Mouse (Mus musculus) cerebellum, adult 2 months (tissue): ENCODE data around the gene Notch3. TPM values are rescaled to one million over a fixed set of nuclear protein-coding genes. Genes with fewer than 3 reads are reported as not detected.
"Not testable (repeated sequence)": the region's sequence is repeated elsewhere in the genome, so short reads cannot be mapped to it uniquely, and the experiment has no call there.

Source experiments
- DNase-seq, 2 experiments: peaks; one replicate each; pipeline ENCODE4 v3.0.0; 2021
- H3K27ac ChIP-seq: fragments of 200-500 bp; 2 replicates; pipeline ENCODE4 v1.5.1; 2012; ENCODE audit warnings: low read length, control low read depth, inconsistent platforms; ENCODE audit not compliant: insufficient read depth
- H3K27me3 ChIP-seq: fragments of 200-500 bp; 2 replicates; pipeline ENCODE4 v1.6.1; 2012; ENCODE audit warnings: inconsistent platforms, mild to moderate bottlenecking, low read length, moderate library complexity; ENCODE audit not compliant: control insufficient read depth, insufficient read depth
- H3K4me1 ChIP-seq: fragments of 200-500 bp; 2 replicates; pipeline ENCODE4 v1.6.1; 2011; ENCODE audit warnings: low read length; ENCODE audit not compliant: control insufficient read depth, insufficient read depth
- H3K4me3 ChIP-seq: fragments of 200-500 bp; replicated peaks from 2 replicates; pipeline ENCODE3; 2011; ENCODE audit warnings: mild to moderate bottlenecking, low read depth, low read length, control low read depth; ENCODE audit not compliant: insufficient read depth
- CTCF ChIP-seq: fragments of 200-500 bp; IDR thresholded peaks from 2 replicates; pipeline ENCODE4 v1.5.1; 2011; ENCODE audit warnings: low read depth, mild to moderate bottlenecking, control low read depth, low read length, moderate library complexity, borderline replicate concordance; ENCODE audit not compliant: insufficient read depth
- POLR2A ChIP-seq: fragments of 200-500 bp; IDR thresholded peaks from 2 replicates; pipeline ENCODE4 v1.6.1; 2011; ENCODE audit warnings: low read length, control low read depth, borderline replicate concordance; ENCODE audit not compliant: insufficient read depth
- WGBS: fragments of 180-500 bp; shearing (Covaris S2); methylation state at CpG from one replicate; pipeline ENCODE4 v1.1.7; 2018; 5-methylcytosine and 5-hydroxymethylcytosine counted together
- polyA plus RNA-seq: library from polyadenylated mRNA; depleted of rRNA; stranded (reverse); fragments of >200 nt; gene quantifications from 2 replicates; pipeline ENCODE4 v1.2.3, GENCODE M21; 2012

The Notch3 gene
- polyA plus RNA-seq, 1 experiment, result 11.0 TPM

DNA sequence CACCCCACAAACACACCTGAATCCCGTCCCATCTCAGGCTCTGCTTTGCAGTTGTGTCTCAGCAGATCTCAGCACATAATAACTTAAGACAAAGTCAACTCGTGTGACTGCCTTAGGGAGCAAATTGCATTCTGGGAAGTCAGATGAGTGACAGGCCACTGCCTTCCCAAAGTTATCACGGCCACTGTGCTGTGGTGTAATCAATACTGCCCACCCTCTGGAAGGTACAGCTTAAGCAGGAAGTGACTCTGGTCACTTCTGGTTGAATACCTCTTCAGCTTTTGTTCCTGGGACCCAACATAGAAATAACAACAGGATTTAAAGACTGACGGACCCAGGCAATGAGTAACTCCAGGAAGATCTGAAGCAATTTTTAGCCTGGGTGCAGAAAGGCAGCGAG is 58.8 kb downstream of the Notch3 start:
- H3K27me3 ChIP-seq, result no peaks in the 10 kb centered on the region
- 63% methylated on average over 5 of the region's 5 CpGs for WGBS
- no peaks in the 10 kb centered on the region for H3K4me1 ChIP-seq
- H3K4me3 ChIP-seq, result no peak overlapping the region
- TF ChIP-seq CTCF (no peak), POLR2A (no peak)
- DNase-seq, result no peak
- H3K27ac ChIP-seq, result no peak overlapping the region

DNA sequence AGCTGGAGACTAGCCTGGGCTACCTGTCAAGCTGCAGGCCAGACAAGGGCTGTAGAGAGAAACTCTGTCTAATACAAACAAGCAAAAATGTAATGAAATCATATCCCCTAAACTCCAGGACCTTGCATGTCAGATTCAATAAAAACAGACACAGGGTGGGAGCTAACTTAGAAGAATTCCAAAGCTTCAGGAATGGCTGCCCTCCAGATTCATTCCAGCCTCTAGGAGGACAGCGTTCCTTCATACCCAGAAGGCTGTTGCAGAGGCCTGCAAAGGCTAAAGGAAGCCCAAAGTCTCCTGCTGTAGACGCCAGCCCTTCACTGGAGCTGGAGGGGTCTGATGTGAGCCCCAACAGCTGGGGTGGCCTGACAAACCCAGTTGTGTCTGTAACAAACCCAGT is 60.3 kb downstream of the Notch3 start:
- no peaks in the 10 kb centered on the region for H3K4me1 ChIP-seq
- no peak overlapping the region for H3K4me3 ChIP-seq
- DNase-seq, result no peak
- WGBS, result 78% methylated on average over 2 of the region's 2 CpGs
- TF ChIP-seq CTCF (no peak), POLR2A (no peak)
- no peaks in the 10 kb centered on the region for H3K27me3 ChIP-seq
- H3K27ac ChIP-seq, result no peak overlapping the region

DNA sequence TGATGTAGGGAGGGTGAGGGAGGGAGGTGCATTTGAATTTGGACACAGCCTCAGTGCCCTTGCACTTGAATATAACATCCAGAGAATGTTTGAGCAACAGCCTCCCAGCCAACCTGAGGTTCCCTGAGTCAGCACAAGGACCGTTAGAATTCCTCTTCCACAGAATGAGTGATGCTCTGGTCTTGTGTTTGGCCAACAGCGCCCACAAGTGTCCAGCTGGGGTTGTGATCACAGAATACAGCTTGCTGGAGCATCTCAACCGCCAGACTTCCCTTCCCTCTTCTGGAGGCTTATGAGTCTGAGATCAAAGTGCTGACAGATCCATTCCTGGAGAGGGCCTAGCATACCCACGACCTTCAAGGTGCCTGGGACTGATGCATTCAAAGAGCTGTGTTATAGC is 63.6 kb downstream of the Notch3 start:
- Histone ChIP-seq H3K27me3 (no peaks in the 10 kb centered on the region; the same call in 1 of the 2 replicates), H3K4me3 (no peak overlapping the region), H3K27ac (no peak overlapping the region), H3K4me1 (peaks cover 6% of the 10 kb centered on the region; the same call in 1 of the 2 replicates)
- no peak for DNase-seq
- TF ChIP-seq CTCF (no peak), POLR2A (no peak)
- 25% methylated on average over 4 of the region's 4 CpGs for WGBS

DNA sequence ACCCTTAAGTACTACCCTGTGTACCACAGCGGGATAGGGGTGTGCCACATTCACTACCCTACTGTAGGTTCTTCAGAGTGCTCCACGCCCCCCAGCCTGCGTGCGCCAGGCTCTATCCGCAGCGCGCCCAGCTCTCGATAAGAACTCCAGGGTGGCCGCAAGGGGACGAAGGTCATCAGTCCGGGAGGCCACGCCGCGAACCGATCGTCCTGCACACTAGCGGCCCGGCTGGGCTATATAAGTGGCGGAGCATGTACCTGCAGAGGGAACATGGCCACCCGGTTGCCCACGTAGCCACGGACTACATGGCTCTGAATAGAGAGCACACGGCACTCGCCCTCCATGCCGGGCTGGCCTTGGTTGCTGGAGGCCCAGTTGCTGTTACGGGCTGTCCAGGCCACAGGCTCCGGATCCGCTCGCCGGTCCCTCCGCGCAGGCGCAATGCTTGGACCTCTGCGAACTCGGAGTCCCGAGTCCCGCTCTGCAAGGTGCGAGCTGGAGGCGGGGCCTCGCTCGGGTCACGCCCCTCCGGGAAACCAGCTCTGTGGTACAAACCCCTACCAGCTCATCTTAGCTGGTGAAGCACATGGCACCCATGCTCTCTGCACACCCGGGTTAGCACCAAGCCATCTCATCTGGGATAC is 66.6 kb downstream of the Notch3 start:
- Histone ChIP-seq H3K27ac (no peak overlapping the region), H3K27me3 (no peaks in the 10 kb centered on the region; the same call in 1 of the 2 replicates), H3K4me1 (peaks cover 6% of the 10 kb centered on the region; the same call in 1 of the 2 replicates), H3K4me3 (peak overlapping the region; percentile 37)
- peak; percentile 54 to 59 for DNase-seq
- TF ChIP-seq POLR2A (no peak), CTCF (no peak)
- WGBS, result 8% methylated on average over 44 of the region's 44 CpGs

DNA sequence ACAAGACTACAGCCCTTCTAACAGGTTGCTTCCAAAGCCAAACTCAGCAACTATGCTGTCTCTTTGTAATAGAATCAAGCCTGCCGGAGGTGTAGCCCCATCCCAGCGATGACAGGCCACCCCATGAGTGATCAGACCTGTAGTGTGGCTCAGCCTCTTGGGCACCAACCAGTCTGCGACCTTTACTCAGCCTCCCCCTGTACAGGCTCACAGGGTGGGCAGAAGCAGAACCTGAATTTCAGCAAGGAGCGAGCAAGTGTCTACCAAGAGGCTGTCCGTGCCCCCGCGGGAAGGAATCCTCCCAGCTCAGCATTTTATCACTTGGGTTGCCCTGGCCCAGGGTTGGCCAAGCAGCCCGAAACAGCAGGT is 67.1 kb downstream of the Notch3 start:
- 45% methylated on average over 8 of the region's 8 CpGs for WGBS
- no peak for DNase-seq
- H3K27ac ChIP-seq, result no peak overlapping the region
- H3K27me3 ChIP-seq, result no peaks in the 10 kb centered on the region; the same call in 1 of the 2 replicates
- peaks cover 6% of the 10 kb centered on the region; the same call in 1 of the 2 replicates for H3K4me1 ChIP-seq
- H3K4me3 ChIP-seq, result no peak overlapping the region
- TF ChIP-seq CTCF, result no peak
- no peak for TF ChIP-seq POLR2A

DNA sequence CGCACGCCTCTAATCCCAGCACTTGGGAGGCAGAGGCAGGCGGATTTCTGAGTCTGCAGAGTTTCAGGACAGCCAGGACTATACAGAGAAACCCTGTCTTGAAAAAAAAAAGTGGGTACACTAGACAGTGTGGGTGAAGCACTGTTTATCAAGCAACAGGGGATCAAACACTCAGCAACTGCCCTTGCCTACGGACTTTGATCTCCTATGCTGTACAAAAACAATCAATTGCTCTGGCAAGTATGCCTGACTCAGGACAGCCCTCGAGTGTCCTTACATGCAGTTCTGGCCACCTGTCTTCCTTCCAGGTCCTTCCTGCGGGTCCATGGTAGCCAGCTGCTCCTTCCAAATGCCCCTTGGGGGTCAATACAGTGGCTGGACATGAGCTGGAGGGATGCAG is 67.7 kb downstream of the Notch3 start:
- H3K27me3 ChIP-seq, H3K4me3 ChIP-seq, H3K27ac ChIP-seq, H3K4me1 ChIP-seq, DNase-seq: not testable (repeated sequence)
- 85% methylated on average over 6 of the region's 6 CpGs for WGBS

DNA sequence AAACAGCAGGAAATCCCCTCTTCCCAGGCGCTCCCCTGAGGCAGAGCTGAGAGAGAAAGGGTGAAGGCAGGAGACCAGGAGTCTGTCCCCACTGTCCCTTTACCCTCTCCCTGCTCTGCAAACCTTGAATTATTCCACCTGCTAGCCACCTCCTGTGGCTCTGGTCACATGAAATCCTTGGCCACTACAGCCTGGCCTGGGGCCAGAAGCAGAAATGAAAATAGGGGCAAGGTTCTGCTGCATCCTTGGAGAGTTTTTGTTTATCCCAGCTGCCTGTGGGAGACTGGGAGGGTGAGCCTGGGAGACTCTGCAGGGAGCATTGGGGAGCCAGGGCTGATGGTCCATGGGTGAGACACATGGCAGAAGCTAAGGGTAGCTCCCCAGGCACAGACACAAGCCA is 69.0 kb downstream of the Notch3 start:
- DNase-seq, result no peak
- 75% methylated on average over 1 of the region's 1 CpGs for WGBS
- no peak overlapping the region for H3K27ac ChIP-seq
- TF ChIP-seq CTCF, result no peak
- TF ChIP-seq POLR2A, result no peak
- H3K27me3 ChIP-seq, result no peaks in the 10 kb centered on the region; the same call in 1 of the 2 replicates
- peaks cover 6% of the 10 kb centered on the region; the same call in 1 of the 2 replicates for H3K4me1 ChIP-seq
- H3K4me3 ChIP-seq, result no peak overlapping the region

DNA sequence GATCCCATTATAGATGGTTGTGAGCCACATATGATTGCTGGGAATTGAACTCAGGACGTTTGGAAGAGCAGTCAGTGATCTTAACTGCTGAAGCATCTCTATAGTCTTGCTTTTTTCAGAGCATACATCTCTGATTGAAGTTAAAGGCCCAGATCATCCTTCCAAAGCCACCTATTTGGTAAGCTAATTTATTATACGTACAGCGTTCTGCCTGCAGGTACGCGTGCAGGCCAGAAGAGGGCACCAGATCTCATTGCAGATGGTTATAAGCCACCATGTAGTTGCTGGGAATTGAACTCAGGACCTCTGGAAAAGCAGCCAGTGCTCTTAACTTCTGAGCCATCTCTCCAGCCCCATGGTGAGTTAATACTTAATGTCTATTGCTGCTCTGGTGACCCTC is 73.8 kb downstream of the Notch3 start:
- H3K4me1 ChIP-seq, result no peaks in the 10 kb centered on the region
- 81% methylated on average over 5 of the region's 5 CpGs for WGBS
- TF ChIP-seq POLR2A, result no peak
- TF ChIP-seq CTCF, result no peak; the same call in 1 of the 2 replicates
- H3K27me3 ChIP-seq, result no peaks in the 10 kb centered on the region; the same call in 1 of the 2 replicates
- no peak for DNase-seq
- H3K4me3 ChIP-seq, result no peak overlapping the region
- no peak overlapping the region for H3K27ac ChIP-seq
